Mouse (Mus musculus): ENCODE data around the gene Slc24a3. TPM values are rescaled to one million over a fixed set of nuclear protein-coding genes. Genes with fewer than 3 reads are reported as not detected.

Slc24a3 gene
- polyA plus RNA-seq, 1 experiment from 2014 or later = 0.57 TPM

GRCm38 (mm10) chr2:145274016-145274677 is 106.6 kb downstream of the Slc24a3 start:
- H3K27me3 ChIP-seq (ENCODE audit: control insufficient read depth, insufficient read depth, low read length) = no peaks in the 10 kb centered on the region
- WGBS = 81% methylated on average over 9 of the region's 9 CpGs

DNA sequence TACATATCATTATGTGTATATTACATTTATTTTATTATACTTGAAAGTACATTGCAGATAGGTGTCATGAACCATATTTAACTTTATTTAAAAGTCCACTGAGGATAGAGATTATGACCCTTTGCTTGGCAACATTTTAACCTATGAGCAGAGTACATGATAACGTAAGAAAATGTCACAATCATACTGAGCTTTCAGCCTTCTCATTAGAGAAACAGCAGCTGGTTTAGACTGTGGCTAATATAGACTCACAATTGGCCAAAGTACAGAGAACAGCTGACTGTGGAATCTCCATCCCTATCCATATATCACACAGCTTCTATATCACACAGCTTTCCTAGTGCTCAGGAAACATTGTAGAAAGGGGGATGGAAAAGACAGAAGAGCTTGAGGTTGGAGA is 111.8 kb downstream of the Slc24a3 start:
- Histone ChIP-seq H3K4me3 (ENCODE audit: low read depth, low read length) (no peak overlapping the region), H3K9ac (ENCODE audit: low read length) (no peak overlapping the region), H3K9me3 (ENCODE audit: control insufficient read depth, low read length) (no peaks in the 10 kb centered on the region), H3K4me1 (ENCODE audit: control insufficient read depth, insufficient read depth, low read length) (no peaks in the 10 kb centered on the region), H3K4me2 (ENCODE audit: low read depth, severe bottlenecking) (no peak overlapping the region), H3K36me3 (ENCODE audit: control insufficient read depth, insufficient read depth, low read length) (no peaks in the 10 kb centered on the region), H3K27ac (replicated peaks; ENCODE audit: low read depth, low read length) (no peak overlapping the region), H3K27me3 (ENCODE audit: control insufficient read depth, insufficient read depth, low read length) (no peaks in the 10 kb centered on the region)
- ATAC-seq (ENCODE audit: insufficient number of reproducible peaks, low FRiP score, low TSS enrichment, low read depth) = no peak
- WGBS = 92% methylated on average over 1 of the region's 1 CpGs
- DNase-seq (ENCODE audit: low spot score) = no peak

More at GRCm38 (mm10) chr2:145274016-145274677, 106.6 kb downstream of the Slc24a3 start:
- DNase-seq (ENCODE audit: low spot score) (no peak), ATAC-seq (ENCODE audit: insufficient number of reproducible peaks, low FRiP score, low TSS enrichment, low read depth) (no peak)
- H3K9ac ChIP-seq (ENCODE audit: low read length) = no peak overlapping the region
- H3K27ac ChIP-seq (replicated peaks; ENCODE audit: low read depth, low read length) = no peak overlapping the region
- H3K4me2 ChIP-seq (ENCODE audit: low read depth, severe bottlenecking) = no peak overlapping the region
- H3K36me3 ChIP-seq (ENCODE audit: control insufficient read depth, insufficient read depth, low read length) = no peaks in the 10 kb centered on the region
- no peaks in the 10 kb centered on the region for H3K4me1 ChIP-seq (ENCODE audit: control insufficient read depth, insufficient read depth, low read length)
- H3K4me3 ChIP-seq (ENCODE audit: low read depth, low read length) = no peak overlapping the region
- no peaks in the 10 kb centered on the region for H3K9me3 ChIP-seq (ENCODE audit: control insufficient read depth, low read length)

DNA sequence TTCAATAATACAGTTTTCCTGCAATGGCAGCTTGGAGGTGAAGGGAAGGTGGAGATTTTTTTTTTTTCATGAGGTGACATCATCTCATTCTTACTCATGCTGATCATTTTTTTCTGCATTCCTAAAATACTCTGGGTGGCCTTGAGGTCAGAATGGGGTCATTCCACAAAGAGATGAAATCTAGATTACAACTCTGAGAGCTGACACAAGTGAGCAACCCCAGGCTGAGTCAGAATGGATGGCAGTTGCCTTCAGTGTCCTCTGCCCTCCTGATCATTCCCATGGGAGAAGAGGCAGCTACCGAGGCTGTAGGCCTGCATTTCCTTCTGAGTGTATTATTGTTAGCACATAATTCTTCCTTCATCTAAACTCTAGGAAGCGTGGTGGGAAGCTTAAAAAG is 116.2 kb downstream of the Slc24a3 start:
- no peaks in the 10 kb centered on the region for H3K36me3 ChIP-seq (ENCODE audit: control insufficient read depth, insufficient read depth, low read length)
- no peak overlapping the region for H3K4me2 ChIP-seq (ENCODE audit: low read depth, severe bottlenecking)
- H3K4me3 ChIP-seq (ENCODE audit: low read depth, low read length) = no peak overlapping the region
- DNase-seq (ENCODE audit: low spot score) (no peak), ATAC-seq (ENCODE audit: insufficient number of reproducible peaks, low FRiP score, low TSS enrichment, low read depth) (no peak)
- H3K27me3 ChIP-seq (ENCODE audit: control insufficient read depth, insufficient read depth, low read length) = no peaks in the 10 kb centered on the region
- 64% methylated on average over 2 of the region's 2 CpGs for WGBS
- no peak overlapping the region for H3K27ac ChIP-seq (replicated peaks; ENCODE audit: low read depth, low read length)
- H3K4me1 ChIP-seq (ENCODE audit: control insufficient read depth, insufficient read depth, low read length) = no peaks in the 10 kb centered on the region
- H3K9me3 ChIP-seq (ENCODE audit: control insufficient read depth, low read length) = no peaks in the 10 kb centered on the region
- H3K9ac ChIP-seq (ENCODE audit: low read length) = no peak overlapping the region

GRCm38 (mm10) chr2:145288501-145288900 is 120.9 kb downstream of the Slc24a3 start:
- Histone ChIP-seq H3K4me3 (ENCODE audit: low read depth, low read length) (no peak overlapping the region), H3K4me2 (ENCODE audit: low read depth, severe bottlenecking) (no peak overlapping the region), H3K4me1 (ENCODE audit: control insufficient read depth, insufficient read depth, low read length) (no peaks in the 10 kb centered on the region), H3K9me3 (ENCODE audit: control insufficient read depth, low read length) (no peaks in the 10 kb centered on the region), H3K27ac (replicated peaks; ENCODE audit: low read depth, low read length) (no peak overlapping the region), H3K27me3 (ENCODE audit: control insufficient read depth, insufficient read depth, low read length) (no peaks in the 10 kb centered on the region), H3K9ac (ENCODE audit: low read length) (no peak overlapping the region), H3K36me3 (ENCODE audit: control insufficient read depth, insufficient read depth, low read length) (no peaks in the 10 kb centered on the region)
- no peak for DNase-seq (ENCODE audit: low spot score)
- 51% methylated on average over 1 of the region's 1 CpGs for WGBS
- ATAC-seq (ENCODE audit: insufficient number of reproducible peaks, low FRiP score, low TSS enrichment, low read depth) = no peak

DNA sequence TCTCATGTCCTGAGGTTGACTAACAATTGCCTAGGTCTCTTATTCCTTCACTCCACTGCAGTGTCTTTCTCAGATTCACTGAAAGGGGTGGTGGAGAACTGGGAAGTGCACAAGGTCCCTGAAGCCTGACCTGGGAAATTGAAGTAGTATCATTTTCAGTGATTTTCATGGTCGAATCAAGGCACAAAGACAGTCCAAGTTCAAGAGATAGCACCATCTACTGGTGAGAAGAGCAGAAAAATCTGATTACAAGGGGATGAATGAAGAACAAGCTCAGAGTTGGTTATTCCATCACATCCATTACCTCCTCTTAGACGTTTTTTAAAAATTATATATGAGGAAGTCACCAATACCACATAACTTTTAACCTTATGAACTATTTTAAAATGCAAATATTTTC is 123.9 kb downstream of the Slc24a3 start:
- Histone ChIP-seq H3K4me1 (ENCODE audit: control insufficient read depth, insufficient read depth, low read length) (no peaks in the 10 kb centered on the region), H3K4me3 (ENCODE audit: low read depth, low read length) (no peak overlapping the region), H3K9me3 (ENCODE audit: control insufficient read depth, low read length) (no peaks in the 10 kb centered on the region), H3K27ac (replicated peaks; ENCODE audit: low read depth, low read length) (no peak overlapping the region), H3K9ac (ENCODE audit: low read length) (no peak overlapping the region), H3K36me3 (ENCODE audit: control insufficient read depth, insufficient read depth, low read length) (no peaks in the 10 kb centered on the region), H3K4me2 (ENCODE audit: low read depth, severe bottlenecking) (no peak overlapping the region), H3K27me3 (ENCODE audit: control insufficient read depth, insufficient read depth, low read length) (no peaks in the 10 kb centered on the region)
- DNase-seq (ENCODE audit: low spot score) (no peak), ATAC-seq (ENCODE audit: insufficient number of reproducible peaks, low FRiP score, low TSS enrichment, low read depth) (no peak)
- 40% methylated on average over 2 of the region's 2 CpGs for WGBS

DNA sequence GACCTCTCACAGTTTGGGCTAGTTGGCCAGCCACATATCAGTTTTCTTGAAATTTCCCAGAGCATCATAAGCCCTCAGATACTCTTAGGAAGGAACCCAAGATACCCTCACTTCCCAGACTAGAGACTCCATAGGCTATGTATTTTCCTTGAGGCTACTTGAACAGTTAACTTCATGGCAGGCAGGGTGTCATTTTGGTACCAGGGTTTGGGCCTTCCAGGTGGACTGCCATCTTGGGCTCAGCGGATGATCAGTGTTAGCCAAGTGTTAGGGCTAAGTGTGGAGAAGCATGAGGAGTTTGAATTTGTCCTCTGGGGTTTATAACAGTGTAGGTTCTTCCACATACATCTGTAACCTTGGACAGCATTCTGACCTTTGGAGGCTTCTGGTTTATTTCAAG is 124.6 kb downstream of the Slc24a3 start:
- 90% methylated on average over 1 of the region's 1 CpGs for WGBS
- no peak overlapping the region for H3K9ac ChIP-seq (ENCODE audit: low read length)
- no peaks in the 10 kb centered on the region for H3K9me3 ChIP-seq (ENCODE audit: control insufficient read depth, low read length)
- DNase-seq (ENCODE audit: low spot score) = no peak
- no peak overlapping the region for H3K4me2 ChIP-seq (ENCODE audit: low read depth, severe bottlenecking)
- no peak overlapping the region for H3K4me3 ChIP-seq (ENCODE audit: low read depth, low read length)
- H3K27ac ChIP-seq (replicated peaks; ENCODE audit: low read depth, low read length) = no peak overlapping the region
- no peaks in the 10 kb centered on the region for H3K27me3 ChIP-seq (ENCODE audit: control insufficient read depth, insufficient read depth, low read length)
- H3K36me3 ChIP-seq (ENCODE audit: control insufficient read depth, insufficient read depth, low read length) = no peaks in the 10 kb centered on the region
- ATAC-seq (ENCODE audit: insufficient number of reproducible peaks, low FRiP score, low TSS enrichment, low read depth) = no peak
- no peaks in the 10 kb centered on the region for H3K4me1 ChIP-seq (ENCODE audit: control insufficient read depth, insufficient read depth, low read length)

DNA sequence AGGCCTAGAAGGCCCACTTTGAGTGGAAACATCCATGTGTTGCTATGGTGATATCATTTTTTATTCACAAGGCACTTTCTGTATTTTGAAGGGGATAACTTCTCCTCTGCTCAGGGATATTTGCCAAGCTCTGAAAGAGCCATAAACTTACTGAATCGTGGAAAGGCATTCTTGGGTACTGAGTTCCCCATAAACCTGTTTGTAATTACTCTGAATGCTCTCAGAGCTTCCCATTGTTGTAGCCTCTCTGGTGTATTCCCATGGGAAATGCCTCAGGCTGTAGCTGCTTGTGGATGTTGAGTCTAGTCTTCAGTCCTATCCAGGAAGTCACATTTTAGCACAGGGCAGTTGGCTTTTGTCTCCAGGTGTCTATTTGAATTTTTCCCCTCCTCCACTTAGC is 125.3 kb downstream of the Slc24a3 start:
- H3K9ac ChIP-seq (ENCODE audit: low read length) = no peak overlapping the region
- no peak overlapping the region for H3K4me3 ChIP-seq (ENCODE audit: low read depth, low read length)
- H3K27me3 ChIP-seq (ENCODE audit: control insufficient read depth, insufficient read depth, low read length) = no peaks in the 10 kb centered on the region
- ATAC-seq (ENCODE audit: insufficient number of reproducible peaks, low FRiP score, low TSS enrichment, low read depth) (no peak), DNase-seq (ENCODE audit: low spot score) (no peak)
- no peak overlapping the region for H3K27ac ChIP-seq (replicated peaks; ENCODE audit: low read depth, low read length)
- H3K9me3 ChIP-seq (ENCODE audit: control insufficient read depth, low read length) = no peaks in the 10 kb centered on the region
- WGBS = 20% methylated on average over 1 of the region's 1 CpGs
- no peak overlapping the region for H3K4me2 ChIP-seq (ENCODE audit: low read depth, severe bottlenecking)
- H3K36me3 ChIP-seq (ENCODE audit: control insufficient read depth, insufficient read depth, low read length) = no peaks in the 10 kb centered on the region
- no peaks in the 10 kb centered on the region for H3K4me1 ChIP-seq (ENCODE audit: control insufficient read depth, insufficient read depth, low read length)

DNA sequence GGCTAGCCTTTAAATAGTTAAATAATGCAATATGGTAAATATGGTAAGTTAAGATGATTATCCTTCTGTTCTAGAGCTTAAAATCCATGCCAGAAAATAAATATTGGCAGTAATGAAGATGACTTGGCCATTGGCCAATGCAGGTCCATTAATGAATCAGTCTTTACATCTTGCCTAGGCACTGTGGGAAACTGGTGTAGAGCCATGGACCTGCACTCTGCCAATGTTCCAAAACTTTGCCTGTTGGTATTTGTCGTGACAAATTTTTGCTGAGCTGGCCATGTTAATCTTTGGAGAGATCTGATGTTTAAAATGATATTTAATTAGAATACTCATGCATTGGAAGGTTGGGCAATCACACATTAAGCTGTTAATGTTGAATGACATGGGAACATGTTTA is 129.4 kb downstream of the Slc24a3 start:
- H3K4me1 ChIP-seq (ENCODE audit: control insufficient read depth, insufficient read depth, low read length) = no peaks in the 10 kb centered on the region
- no peak for DNase-seq (ENCODE audit: low spot score)
- H3K27me3 ChIP-seq (ENCODE audit: control insufficient read depth, insufficient read depth, low read length) = no peaks in the 10 kb centered on the region
- no peaks in the 10 kb centered on the region for H3K36me3 ChIP-seq (ENCODE audit: control insufficient read depth, insufficient read depth, low read length)
- no peak overlapping the region for H3K4me2 ChIP-seq (ENCODE audit: low read depth, severe bottlenecking)
- no peak overlapping the region for H3K9ac ChIP-seq (ENCODE audit: low read length)
- no peak overlapping the region for H3K4me3 ChIP-seq (ENCODE audit: low read depth, low read length)
- no peak overlapping the region for H3K27ac ChIP-seq (replicated peaks; ENCODE audit: low read depth, low read length)
- 87% methylated on average over 1 of the region's 1 CpGs for WGBS
- ATAC-seq (ENCODE audit: insufficient number of reproducible peaks, low FRiP score, low TSS enrichment, low read depth) = no peak
- no peaks in the 10 kb centered on the region for H3K9me3 ChIP-seq (ENCODE audit: control insufficient read depth, low read length)
